Mouse (Mus musculus) brown adipose tissue, adult 24 weeks (tissue): ENCODE data around the gene 0610009B22Rik. TPM values are rescaled to one million over a fixed set of nuclear protein-coding genes. Genes with fewer than 3 reads are reported as not detected.

Experiments used
- H3K27ac ChIP-seq: fragments of 200-500 bp; replicated peaks from 2 replicates; pipeline ENCODE4 v1.5.1; 2012; ENCODE audit warnings: low read depth, mild to moderate bottlenecking, low read length
- H3K4me1 ChIP-seq: fragments of 200-500 bp; 2 replicates; pipeline ENCODE4 v1.6.1; 2012; ENCODE audit warnings: low read length, mixed read lengths; ENCODE audit not compliant: control insufficient read depth, insufficient read depth, insufficient read length
- H3K4me3 ChIP-seq: fragments of 200-500 bp; 2 replicates; pipeline ENCODE4 v1.5.1; 2012; ENCODE audit warnings: low read depth, mild to moderate bottlenecking, low read length, moderate library complexity; ENCODE audit not compliant: insufficient read depth
- polyA plus RNA-seq: library from polyadenylated mRNA; stranded (reverse); fragments of >200 nt; gene quantifications from 2 replicates; pipeline ENCODE4 v1.2.4, GENCODE M21; 2012; ENCODE audit not compliant: missing spikeins, insufficient read depth, insufficient read length

0610009B22Rik gene
- polyA plus RNA-seq, 1 experiment: 82.6 TPM

- Histone ChIP-seq H3K4me1 (peaks cover 10% of the 10 kb centered on the region), H3K4me3 (peak overlapping the region; percentile 77), H3K27ac (peak overlapping the region; percentile 93)
Measured at GRCm38 (mm10) chr11:51649889-51650199, 38.8 kb downstream of the 0610009B22Rik start.

- peak overlapping the region; percentile 77 for H3K4me3 ChIP-seq
- peak overlapping the region; percentile 93 for H3K27ac ChIP-seq
- H3K4me1 ChIP-seq: peaks cover 12% of the 10 kb centered on the region
Measured at GRCm38 (mm10) chr11:51649111-51649888, 39.4 kb downstream of the 0610009B22Rik start.

- H3K4me1 ChIP-seq: peaks cover 19% of the 10 kb centered on the region
- peak overlapping the region; percentile 77 for H3K4me3 ChIP-seq
- peak overlapping the region; percentile 93 for H3K27ac ChIP-seq
Measured at GRCm38 (mm10) chr11:51648566-51648965, 40.1 kb downstream of the 0610009B22Rik start.

- Histone ChIP-seq H3K4me1 (peaks cover 28% of the 10 kb centered on the region), H3K4me3 (peak overlapping the region; percentile 53), H3K27ac (peak overlapping the region; percentile 98)
Measured at GRCm38 (mm10) chr11:51646751-51647667, 41.7 kb downstream of the 0610009B22Rik start.

- peaks cover 29% of the 10 kb centered on the region for H3K4me1 ChIP-seq
- H3K27ac ChIP-seq: peak overlapping the region; percentile 95
- H3K4me3 ChIP-seq: peak overlapping the region; percentile 53
Measured at GRCm38 (mm10) chr11:51646245-51646644, 42.4 kb downstream of the 0610009B22Rik start.

- Histone ChIP-seq H3K4me3 (peak overlapping the region; percentile 53), H3K4me1 (peaks cover 35% of the 10 kb centered on the region), H3K27ac (peak overlapping the region; percentile 95)
Measured at GRCm38 (mm10) chr11:51645293-51645692, 43.4 kb downstream of the 0610009B22Rik start.

GRCm38 (mm10) chr11:51644217-51644616, 44.5 kb downstream of the 0610009B22Rik start:
- Histone ChIP-seq H3K27ac (0 out of 2 replicates have a peak overlapping the region, but pooled peaks have one; percentile 95), H3K4me1 (peaks cover 35% of the 10 kb centered on the region), H3K4me3 (no peak overlapping the region)

- Histone ChIP-seq H3K4me1 (peaks cover 35% of the 10 kb centered on the region), H3K4me3 (no peak overlapping the region), H3K27ac (no peak overlapping the region)
Measured at GRCm38 (mm10) chr11:51643761-51644160, 44.9 kb downstream of the 0610009B22Rik start.

GRCm38 (mm10) chr11:51643202-51643601, 45.5 kb downstream of the 0610009B22Rik start:
- H3K4me3 ChIP-seq: no peak overlapping the region
- no peak overlapping the region for H3K27ac ChIP-seq
- H3K4me1 ChIP-seq: peaks cover 35% of the 10 kb centered on the region

- peaks cover 38% of the 10 kb centered on the region for H3K4me1 ChIP-seq
- H3K27ac ChIP-seq: peak overlapping the region; percentile 1; the same call in 1 of the 2 replicates
- no peak overlapping the region for H3K4me3 ChIP-seq
Measured at GRCm38 (mm10) chr11:51640748-51641147, 47.9 kb downstream of the 0610009B22Rik start.

- Histone ChIP-seq H3K4me1 (peaks cover 20% of the 10 kb centered on the region), H3K27ac (peak overlapping the region; percentile 53; the same call in 1 of the 2 replicates), H3K4me3 (no peak overlapping the region)
Measured at GRCm38 (mm10) chr11:51638497-51638896, 50.2 kb downstream of the 0610009B22Rik start.

- Histone ChIP-seq H3K4me3 (peak overlapping the region; percentile 44), H3K27ac (peak overlapping the region; percentile 53), H3K4me1 (peaks cover 15% of the 10 kb centered on the region)
Measured at GRCm38 (mm10) chr11:51637971-51638414, 50.7 kb downstream of the 0610009B22Rik start.

- Histone ChIP-seq H3K27ac (peak overlapping the region; percentile 86), H3K4me3 (peak overlapping the region; percentile 79), H3K4me1 (peaks cover 19% of the 10 kb centered on the region; the same call in 1 of the 2 replicates)
Measured at GRCm38 (mm10) chr11:51636323-51636684, 52.4 kb downstream of the 0610009B22Rik start.

- Histone ChIP-seq H3K4me1 (peaks cover 14% of the 10 kb centered on the region), H3K27ac (peak within 1 kb of the TSS; percentile 86), H3K4me3 (peak within 1 kb of the TSS; percentile 79)
Measured at GRCm38 (mm10) chr11:51635525-51636322, 53.0 kb downstream of the 0610009B22Rik start, which contains the start of gene Rmnd5b. Gene Rmnd5b (minus strand): TSS chr11:51635896.
